Mouse (Mus musculus): Measurements from ENCODE around the gene Pip4k2b. TPM values are rescaled to one million over a fixed set of nuclear protein-coding genes. Genes with fewer than 3 reads are reported as not detected.

Pip4k2b gene
- polyA plus RNA-seq, 1 experiment from 2014 or later = 0.63 TPM

- no peak for TF ChIP-seq CTCF (IDR thresholded peaks at IDR 0.05; ENCODE audit: low read depth)
- no peaks in the 10 kb centered on the region for H3K9me3 ChIP-seq (ENCODE audit: control insufficient read depth)
- WGBS = 71% methylated on average over 7 of the region's 7 CpGs
- H3K4me2 ChIP-seq (replicated peaks; ENCODE audit: low read depth) = no peak overlapping the region
- no peaks in the 10 kb centered on the region for H3K27me3 ChIP-seq (replicated peaks; ENCODE audit: control insufficient read depth, insufficient read depth, low read length)
- H3K4me3 ChIP-seq (ENCODE audit: low read depth, low read length) = no peak overlapping the region
- ATAC-seq = no peak
- no peak overlapping the region for H3K9ac ChIP-seq (ENCODE audit: low read depth, low read length)
- H3K36me3 ChIP-seq (ENCODE audit: control insufficient read depth, insufficient read depth) = peaks cover 73% of the 10 kb centered on the region
- H3K4me1 ChIP-seq (replicated peaks; ENCODE audit: control insufficient read depth, insufficient read depth, low read length) = no peaks in the 10 kb centered on the region
- H3K27ac ChIP-seq (ENCODE audit: low read depth, low read length) = no peak overlapping the region
Measured at GRCm38 (mm10) chr11:97723709-97724108, 20.8 kb downstream of the Pip4k2b start.

- WGBS = 92% methylated on average over 4 of the region's 4 CpGs
- no peak overlapping the region for H3K9ac ChIP-seq (ENCODE audit: low read depth, low read length)
- H3K36me3 ChIP-seq (ENCODE audit: control insufficient read depth, insufficient read depth) = peaks cover 84% of the 10 kb centered on the region
- H3K27me3 ChIP-seq (replicated peaks; ENCODE audit: control insufficient read depth, insufficient read depth, low read length) = no peaks in the 10 kb centered on the region
- no peaks in the 10 kb centered on the region for H3K4me1 ChIP-seq (replicated peaks; ENCODE audit: control insufficient read depth, insufficient read depth, low read length)
- no peaks in the 10 kb centered on the region for H3K9me3 ChIP-seq (ENCODE audit: control insufficient read depth)
- H3K4me2 ChIP-seq (replicated peaks; ENCODE audit: low read depth) = no peak overlapping the region
- ATAC-seq = no peak
- TF ChIP-seq CTCF (IDR thresholded peaks at IDR 0.05; ENCODE audit: low read depth) = no peak
- no peak overlapping the region for H3K4me3 ChIP-seq (ENCODE audit: low read depth, low read length)
- H3K27ac ChIP-seq (ENCODE audit: low read depth, low read length) = no peak overlapping the region
Measured at GRCm38 (mm10) chr11:97721338-97721737, 23.2 kb downstream of the Pip4k2b start.

- H3K4me1 ChIP-seq (replicated peaks; ENCODE audit: control insufficient read depth, insufficient read depth, low read length) = no peaks in the 10 kb centered on the region
- peaks cover 76% of the 10 kb centered on the region for H3K36me3 ChIP-seq (ENCODE audit: control insufficient read depth, insufficient read depth)
- H3K4me2 ChIP-seq (replicated peaks; ENCODE audit: low read depth) = no peak overlapping the region
- H3K9me3 ChIP-seq (ENCODE audit: control insufficient read depth) = no peaks in the 10 kb centered on the region
- no peak overlapping the region for H3K9ac ChIP-seq (ENCODE audit: low read depth, low read length)
- no peak for ATAC-seq
- H3K27me3 ChIP-seq (replicated peaks; ENCODE audit: control insufficient read depth, insufficient read depth, low read length) = no peaks in the 10 kb centered on the region
- no peak overlapping the region for H3K27ac ChIP-seq (ENCODE audit: low read depth, low read length)
- TF ChIP-seq CTCF (IDR thresholded peaks at IDR 0.05; ENCODE audit: low read depth) = no peak
- H3K4me3 ChIP-seq (ENCODE audit: low read depth, low read length) = no peak overlapping the region
- WGBS = 98% methylated on average over 4 of the region's 4 CpGs
Measured at GRCm38 (mm10) chr11:97719041-97719440, 25.5 kb downstream of the Pip4k2b start.

GRCm38 (mm10) chr11:97718281-97718860, 26.1 kb downstream of the Pip4k2b start:
- Histone ChIP-seq H3K36me3 (ENCODE audit: control insufficient read depth, insufficient read depth) (peaks cover 78% of the 10 kb centered on the region), H3K9me3 (ENCODE audit: control insufficient read depth) (no peaks in the 10 kb centered on the region), H3K4me1 (replicated peaks; ENCODE audit: control insufficient read depth, insufficient read depth, low read length) (no peaks in the 10 kb centered on the region), H3K27ac (ENCODE audit: low read depth, low read length) (no peak overlapping the region), H3K9ac (ENCODE audit: low read depth, low read length) (no peak overlapping the region), H3K27me3 (replicated peaks; ENCODE audit: control insufficient read depth, insufficient read depth, low read length) (no peaks in the 10 kb centered on the region), H3K4me2 (replicated peaks; ENCODE audit: low read depth) (no peak overlapping the region), H3K4me3 (ENCODE audit: low read depth, low read length) (no peak overlapping the region)
- TF ChIP-seq CTCF (IDR thresholded peaks at IDR 0.05; ENCODE audit: low read depth) = no peak
- no peak for ATAC-seq
- 76% methylated on average over 15 of the region's 15 CpGs for WGBS

- whole genome bisulfite sequencing = 84% methylated on average over 26 of the region's 26 CpGs
- H3K27ac ChIP-seq (ENCODE audit: low read depth, low read length) = no peak overlapping the region; the same call in 1 of the 2 replicates
- no peak overlapping the region for H3K4me2 ChIP-seq (replicated peaks; ENCODE audit: low read depth)
- no peaks in the 10 kb centered on the region for H3K4me1 ChIP-seq (replicated peaks; ENCODE audit: control insufficient read depth, insufficient read depth, low read length)
- no peak for TF ChIP-seq CTCF (IDR thresholded peaks at IDR 0.05; ENCODE audit: low read depth)
- H3K4me3 ChIP-seq (ENCODE audit: low read depth, low read length) = no peak overlapping the region
- peaks cover 74% of the 10 kb centered on the region for H3K36me3 ChIP-seq (ENCODE audit: control insufficient read depth, insufficient read depth)
- no peak for ATAC-seq
- no peaks in the 10 kb centered on the region for H3K27me3 ChIP-seq (replicated peaks; ENCODE audit: control insufficient read depth, insufficient read depth, low read length)
- H3K9ac ChIP-seq (ENCODE audit: low read depth, low read length) = no peak overlapping the region
- H3K9me3 ChIP-seq (ENCODE audit: control insufficient read depth) = no peaks in the 10 kb centered on the region
Measured at GRCm38 (mm10) chr11:97717369-97718280, 26.9 kb downstream of the Pip4k2b start.

GRCm38 (mm10) chr11:97716021-97716420, 28.5 kb downstream of the Pip4k2b start:
- no peak for ATAC-seq
- 87% methylated on average over 8 of the region's 8 CpGs for WGBS

More at GRCm38 (mm10) chr11:97716021-97716420, 28.5 kb downstream of the Pip4k2b start:
- Histone ChIP-seq H3K27me3 (replicated peaks; ENCODE audit: control insufficient read depth, insufficient read depth, low read length) (no peaks in the 10 kb centered on the region), H3K4me3 (ENCODE audit: low read depth, low read length) (no peak overlapping the region), H3K27ac (ENCODE audit: low read depth, low read length) (no peak overlapping the region), H3K4me2 (replicated peaks; ENCODE audit: low read depth) (no peak overlapping the region), H3K4me1 (replicated peaks; ENCODE audit: control insufficient read depth, insufficient read depth, low read length) (no peaks in the 10 kb centered on the region), H3K9ac (ENCODE audit: low read depth, low read length) (no peak overlapping the region), H3K9me3 (ENCODE audit: control insufficient read depth) (no peaks in the 10 kb centered on the region), H3K36me3 (ENCODE audit: control insufficient read depth, insufficient read depth) (peaks cover 64% of the 10 kb centered on the region)
- TF ChIP-seq CTCF (IDR thresholded peaks at IDR 0.05; ENCODE audit: low read depth) = no peak
